Mouse (Mus musculus) retina, adult 2 months (tissue): Measurements from ENCODE around the gene Hexim1.

ENCODE experiments used
- DNase-seq: peaks from one replicate; pipeline ENCODE4 v3.0.0-alpha.2; 2012; ENCODE audit warnings: low read depth, low spot score

The Hexim1 gene

DNA sequence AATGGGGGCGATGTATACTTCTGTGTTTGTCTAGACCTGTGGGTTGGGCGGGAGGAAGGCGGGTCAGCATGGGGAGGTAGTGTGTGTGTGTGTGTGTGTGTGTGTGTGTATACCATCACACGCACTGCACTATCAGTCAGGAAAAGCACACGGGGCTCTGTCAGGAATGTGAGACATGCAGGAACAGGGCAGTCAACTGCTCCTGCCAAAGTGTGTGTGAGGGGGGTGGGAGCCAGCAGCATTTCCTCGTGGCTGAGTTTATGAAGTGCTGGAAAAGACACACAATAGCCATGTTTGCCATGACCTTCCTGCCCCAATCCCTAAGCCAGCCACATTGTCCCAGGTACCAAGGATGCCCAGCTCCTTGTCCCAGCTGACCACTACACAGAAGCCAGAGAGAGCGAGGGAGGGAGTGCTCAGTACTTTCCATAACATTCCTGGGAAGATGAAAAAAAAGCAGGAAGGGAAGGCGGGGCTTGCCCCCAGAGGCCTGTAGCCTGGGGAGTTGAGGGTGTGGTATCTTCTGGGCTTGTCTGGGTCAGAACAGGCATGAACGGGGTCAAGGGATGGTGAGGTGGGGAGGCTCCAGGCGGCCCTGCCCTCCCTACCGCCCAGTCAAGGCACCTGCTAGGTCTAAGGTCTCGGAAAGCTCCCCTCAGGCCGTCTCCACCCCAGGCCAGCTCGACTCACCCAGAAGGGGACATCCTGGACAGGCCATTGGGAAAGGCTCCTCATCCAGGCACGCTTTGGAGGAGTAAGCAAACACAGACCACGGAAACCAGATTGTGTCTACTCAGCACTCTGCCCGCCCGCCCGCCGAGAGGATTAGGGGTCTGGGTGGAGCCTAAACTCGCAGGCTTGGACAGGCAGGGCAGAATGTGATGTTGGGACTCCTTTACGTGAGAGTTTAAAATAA is 18.8 kb upstream of the Hexim1 start:
- DNase-seq = no peak

DNA sequence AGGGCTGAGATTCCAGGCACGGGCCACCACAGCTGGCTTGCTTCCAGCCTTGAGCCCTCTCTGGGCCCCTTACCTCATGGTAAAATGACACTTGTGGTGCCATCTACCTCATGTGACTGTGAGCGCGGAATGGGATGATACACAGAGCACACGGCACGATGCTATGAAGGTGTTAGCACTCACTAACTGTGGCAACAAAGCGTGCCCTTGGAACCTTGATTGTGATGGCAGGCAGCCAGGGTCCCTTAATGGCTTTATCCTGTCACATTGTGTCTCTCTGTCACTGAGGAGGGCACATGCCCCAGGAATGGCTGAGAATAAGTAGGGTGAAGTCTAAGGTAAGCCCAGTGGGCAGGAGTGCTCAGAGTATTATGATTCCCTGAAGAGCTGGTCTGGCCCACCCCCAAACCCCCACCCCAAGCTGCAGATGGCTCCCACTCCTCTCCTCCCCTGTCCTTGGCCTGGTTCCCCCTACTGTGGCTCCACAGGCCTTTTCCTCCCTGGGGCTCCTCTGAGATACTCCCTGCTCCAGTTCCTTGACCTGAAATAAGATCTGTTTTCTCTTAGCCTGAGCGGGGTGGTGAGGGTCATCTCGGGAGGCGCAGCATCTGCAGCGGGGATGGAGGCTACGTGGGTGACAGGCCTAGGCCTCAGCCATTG is 17.4 kb upstream of the Hexim1 start:
- DNase-seq = no peak

DNA sequence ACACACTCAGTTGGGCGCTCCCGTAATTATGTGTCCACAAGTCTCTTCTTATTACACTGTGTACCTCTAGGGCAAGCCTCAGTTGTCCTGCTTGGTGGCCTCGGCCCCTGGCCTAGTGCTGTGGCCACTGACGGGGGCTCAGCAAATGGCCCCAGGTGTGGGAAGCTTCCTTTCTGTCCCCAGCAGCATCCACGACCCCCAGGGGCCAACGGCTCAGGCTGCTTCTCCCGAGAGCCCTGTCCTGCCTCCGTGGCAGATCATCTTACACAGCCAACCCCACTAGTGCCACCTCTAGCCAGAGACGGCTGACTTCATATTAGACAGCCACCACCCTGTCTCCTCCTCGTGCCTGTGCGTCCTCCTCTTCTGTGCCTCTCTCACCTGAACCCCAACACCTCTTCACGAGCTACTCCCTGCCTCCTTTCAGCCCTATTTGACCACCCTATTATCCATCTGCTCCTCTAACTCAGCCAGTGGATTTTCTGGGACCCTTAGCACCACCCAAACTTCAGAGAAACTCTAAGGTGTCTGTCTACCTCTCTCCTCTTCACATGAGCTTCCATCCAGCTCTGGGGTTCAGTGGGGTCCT is 16.6 kb upstream of the Hexim1 start:
- DNase-seq = no peak

DNA sequence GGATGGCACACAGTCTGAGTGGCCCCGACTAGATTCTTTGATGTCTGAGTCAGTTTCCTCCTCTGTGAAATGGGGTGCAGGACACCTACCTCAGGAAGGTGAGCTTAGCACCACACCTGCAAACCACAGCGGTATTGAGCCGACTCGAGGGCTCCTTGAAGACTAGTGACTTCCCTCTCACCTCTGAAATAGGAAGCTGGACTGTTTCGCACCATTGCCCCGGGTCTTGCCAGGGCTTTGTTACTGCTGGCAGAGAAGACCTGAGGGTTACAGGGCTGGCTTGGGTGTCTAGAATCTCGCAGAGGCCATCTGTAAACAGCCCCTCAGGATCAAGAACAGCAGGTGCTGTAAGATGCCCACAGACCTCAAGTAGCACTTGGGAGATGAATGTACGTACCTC is 15.7 kb upstream of the Hexim1 start:
- DNase-seq = no peak

DNA sequence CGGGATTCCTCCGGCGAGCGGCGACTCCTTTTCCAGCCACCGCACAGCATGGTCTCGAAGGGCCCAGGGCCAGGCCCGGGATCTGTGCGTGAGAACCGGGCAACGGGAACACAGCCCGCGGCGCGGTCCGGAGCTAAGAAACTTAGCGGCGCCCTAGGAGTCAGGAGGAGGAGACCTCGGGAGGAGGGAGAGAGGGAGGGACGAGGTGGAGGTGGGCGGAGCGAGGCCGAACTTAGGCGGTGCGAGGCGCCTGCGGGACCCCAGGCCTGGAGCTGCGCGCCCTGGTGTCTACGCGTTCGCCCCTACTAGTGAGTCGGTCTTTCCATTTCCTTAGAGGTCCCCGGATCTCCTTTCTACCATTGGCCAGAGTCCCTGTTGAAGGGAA is 14.6 kb upstream of the Hexim1 start, which contains the start of the genes Plcd3 and Acbd4:
Gene Plcd3, minus strand, starts transcription at position 178 of the 385 bp plus-strand sequence.
Gene Acbd4, plus strand, starts transcription at position 202 of the 385 bp plus-strand sequence.
- DNase-seq = peak; percentile 69

DNA sequence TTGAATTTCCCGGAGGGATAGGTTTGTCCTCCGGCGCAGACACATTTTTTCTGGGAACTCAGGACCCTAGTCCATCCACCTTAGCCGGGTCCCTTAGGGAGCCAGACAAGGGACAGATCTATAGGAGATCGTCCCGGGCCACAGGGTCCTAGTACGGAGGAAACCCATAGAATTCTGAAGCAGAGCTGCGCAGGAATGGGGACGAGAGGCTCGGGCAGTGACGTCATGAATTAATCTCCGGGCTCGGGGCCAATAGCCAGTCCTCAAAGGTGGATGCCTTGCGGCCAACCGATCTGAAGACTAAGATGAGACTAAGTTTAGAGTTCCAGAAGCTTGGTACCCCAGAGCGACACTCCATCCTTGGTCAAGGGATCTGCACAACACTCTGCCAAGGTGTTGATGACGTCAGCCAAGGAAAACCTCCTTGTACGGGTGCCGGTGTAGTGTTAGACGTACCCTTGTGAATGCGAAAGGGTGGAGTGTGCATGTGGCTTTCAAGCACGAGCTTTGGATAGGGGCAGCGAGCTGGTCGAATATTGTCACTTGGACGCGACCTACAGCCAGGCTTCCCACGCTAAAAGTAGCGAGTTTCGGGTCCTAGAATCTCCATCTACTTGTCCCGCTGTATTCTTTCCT is 14.0 kb upstream of the Hexim1 start:
- DNase-seq = peak; percentile 75

DNA sequence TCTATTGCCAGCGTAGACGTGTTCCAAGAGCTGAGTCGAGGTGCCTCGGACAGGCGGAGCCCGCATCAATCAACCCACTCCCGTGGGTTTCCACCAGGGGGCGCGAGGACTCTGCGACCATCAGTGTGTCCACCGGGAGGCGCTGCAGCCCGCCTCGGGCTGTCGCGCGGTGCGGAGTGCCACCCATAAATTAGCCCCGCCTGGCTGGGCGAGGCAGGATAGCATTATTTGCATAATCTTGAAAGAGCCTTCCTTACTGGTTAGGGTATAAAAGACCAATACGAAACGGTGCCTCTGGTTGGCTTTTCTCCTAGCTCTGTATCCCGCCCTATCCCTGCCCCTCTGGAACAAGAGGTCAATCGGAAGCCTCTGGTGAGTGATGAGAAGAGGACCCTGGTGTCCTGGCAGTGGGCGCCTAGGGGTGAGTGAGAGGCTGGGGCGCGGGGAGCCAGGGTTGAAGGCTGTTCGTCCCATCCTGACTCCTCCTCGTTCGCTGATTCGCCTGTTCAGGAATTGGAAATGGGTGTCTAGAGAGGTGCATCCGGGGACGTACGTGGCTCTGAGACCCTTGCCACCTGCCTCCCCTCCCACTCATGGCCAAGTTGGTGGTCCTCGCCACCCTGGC is 13.2 kb upstream of the Hexim1 start:
- peak; percentile 92 for DNase-seq

DNA sequence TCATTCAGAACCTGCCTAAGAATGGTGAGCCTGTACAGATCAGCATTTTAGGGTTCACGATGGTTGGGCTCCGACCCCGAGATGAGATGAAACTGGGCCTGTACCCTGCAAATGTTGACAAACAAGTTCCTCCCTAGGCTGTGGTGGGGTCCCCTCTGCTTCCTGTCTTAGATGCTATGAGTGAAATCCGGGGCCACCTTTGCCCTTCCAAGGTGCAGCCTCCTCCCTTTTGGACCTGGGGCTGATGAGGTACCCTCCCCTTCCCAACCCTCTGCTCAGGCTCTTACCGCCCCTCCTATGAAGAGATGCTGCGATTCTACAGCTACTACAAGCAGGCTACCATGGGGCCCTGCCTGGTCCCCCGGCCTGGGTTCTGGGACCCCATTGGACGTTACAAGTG is 12.4 kb upstream of the Hexim1 start:
- no peak for DNase-seq

DNA sequence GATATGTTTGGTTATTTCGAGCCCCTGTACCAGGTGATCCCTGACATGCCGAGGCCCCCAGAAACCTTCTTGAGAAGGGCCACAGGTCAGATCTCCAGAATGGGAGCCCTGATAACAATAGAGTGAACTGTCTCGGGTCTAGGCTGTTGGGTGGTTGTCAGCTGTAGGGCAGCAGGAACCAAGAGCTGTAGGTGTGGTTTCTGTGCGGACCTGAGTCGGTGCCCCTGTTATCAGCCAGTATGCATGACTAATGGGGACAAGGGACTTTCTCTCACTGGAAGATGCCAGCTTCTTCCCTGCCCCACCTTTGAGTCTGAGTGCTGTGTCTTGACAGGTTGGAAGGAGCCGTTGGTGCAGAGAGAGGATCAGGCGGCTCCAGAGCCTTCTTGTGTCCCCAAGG is 11.6 kb upstream of the Hexim1 start:
- DNase-seq = no peak

DNA sequence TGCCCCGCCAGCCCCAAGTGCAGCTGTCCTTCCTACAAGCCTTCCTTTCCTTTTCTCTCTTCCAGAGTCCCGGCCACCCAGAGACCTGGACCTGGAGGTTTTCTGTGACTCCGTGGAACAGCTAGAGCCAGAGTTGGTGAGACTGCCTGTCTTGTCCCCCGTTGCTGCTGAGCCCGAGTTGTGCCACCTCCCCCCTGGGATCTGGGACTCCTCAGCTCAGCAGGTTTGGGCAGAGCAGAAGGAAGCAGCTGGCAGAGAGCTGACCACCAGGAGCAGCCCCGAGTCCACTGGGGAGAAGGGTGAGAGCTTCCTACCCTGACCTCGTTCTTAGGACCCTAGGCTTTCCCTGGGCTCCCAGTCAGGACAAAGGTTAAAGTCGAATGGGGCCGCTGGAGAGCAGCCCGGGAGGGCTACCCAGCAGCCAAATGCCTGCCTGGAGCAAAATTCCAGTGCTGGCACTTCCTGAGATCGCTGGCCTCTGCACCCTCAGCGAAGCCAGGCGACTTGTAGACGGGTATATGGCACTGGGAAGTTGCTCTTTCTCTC is 10.8 kb upstream of the Hexim1 start:
- DNase-seq = no peak

DNA sequence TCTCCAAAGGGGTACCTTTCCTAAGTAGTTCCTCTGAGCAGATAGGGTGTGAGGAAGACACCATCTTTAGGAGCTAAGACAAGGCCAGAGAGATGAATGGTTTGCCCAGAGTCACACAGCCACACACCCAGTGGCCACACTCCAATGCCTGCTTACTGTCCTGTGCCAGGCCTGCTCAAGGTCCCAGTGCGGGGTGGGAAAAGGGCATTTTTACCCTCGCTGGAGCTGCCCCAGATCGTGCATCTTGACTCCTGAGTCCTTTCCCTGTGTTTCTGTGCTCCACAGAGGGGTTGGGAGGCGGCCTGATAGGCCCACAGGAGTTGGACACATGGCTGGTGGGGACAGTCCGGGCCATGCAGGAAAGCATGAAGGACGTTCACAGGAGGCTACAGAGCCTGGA is 10.2 kb upstream of the Hexim1 start:
- no peak for DNase-seq

DNA sequence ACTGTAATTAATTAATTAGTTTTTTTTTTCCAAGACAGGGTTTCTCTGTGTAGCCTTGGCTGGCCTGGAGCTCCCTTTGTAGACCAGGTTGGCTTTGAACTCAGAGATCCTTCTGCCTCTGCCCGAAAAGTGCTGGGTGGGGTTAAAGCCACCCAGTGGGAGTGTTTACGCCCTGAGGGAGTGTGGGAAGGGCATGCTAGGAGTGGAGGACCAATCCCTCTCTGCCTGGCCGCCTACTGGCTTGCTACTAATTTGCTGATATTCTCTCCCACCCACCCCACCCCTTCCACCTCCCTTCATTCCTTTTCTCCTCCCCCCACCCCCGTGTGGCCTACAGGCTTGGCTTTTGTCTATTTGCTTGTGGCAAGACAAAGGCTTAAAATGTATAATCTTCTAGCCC is 9.6 kb upstream of the Hexim1 start:
- DNase-seq = no peak

DNA sequence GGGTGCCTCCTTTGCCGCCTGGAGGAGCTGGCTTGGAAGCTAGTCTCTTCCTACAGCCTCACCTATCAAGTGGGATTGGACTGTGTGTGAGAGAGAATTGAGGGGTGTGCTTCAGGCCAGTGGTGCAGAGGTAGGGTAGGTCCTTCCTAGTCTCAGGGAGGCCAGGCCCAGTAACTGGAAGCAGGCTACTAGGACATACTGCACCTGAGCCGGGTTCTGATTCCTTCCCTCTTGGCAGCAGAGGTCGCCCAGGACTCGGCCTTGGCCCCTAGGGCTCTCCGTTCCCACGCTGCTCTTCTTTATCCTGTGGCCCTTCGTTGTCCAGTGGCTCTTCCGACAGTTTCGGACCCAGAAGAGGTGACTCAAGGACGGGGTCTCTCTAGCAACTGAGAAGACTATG is 4.7 kb upstream of the Hexim1 start:
- no peak for DNase-seq

DNA sequence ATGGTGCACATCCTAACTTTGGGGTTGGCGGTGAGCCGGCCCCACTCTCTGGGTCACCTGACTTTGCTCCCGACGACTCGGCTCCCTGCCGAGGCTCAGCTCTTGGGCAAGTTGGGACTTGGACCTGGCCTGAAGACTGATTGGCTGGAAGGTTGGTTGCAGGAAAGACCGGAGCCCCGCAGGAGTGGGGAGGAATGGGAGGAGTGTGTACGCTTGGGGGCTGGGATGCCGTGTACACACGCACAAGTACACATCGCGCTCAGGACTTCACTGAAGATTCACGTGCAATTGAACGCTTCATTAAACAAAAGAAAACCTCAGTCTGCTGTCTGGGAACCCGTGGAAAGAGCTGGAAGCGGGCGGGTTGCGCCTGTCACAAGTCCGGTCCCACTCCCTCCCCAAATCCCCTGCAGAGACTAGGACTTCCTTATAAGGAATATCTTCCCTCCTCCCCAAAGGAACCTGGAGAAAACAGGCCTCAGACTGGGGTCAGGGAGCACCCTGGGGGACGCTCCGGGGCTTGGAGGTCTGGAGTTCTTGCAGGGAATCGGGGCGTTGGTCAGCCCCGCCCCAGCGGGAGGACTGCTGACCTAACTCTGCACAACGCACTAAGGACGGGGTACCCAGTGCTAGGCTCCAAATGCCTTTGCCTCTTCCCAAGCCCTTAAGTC is 4.0 kb upstream of the Hexim1 start:
- no peak for DNase-seq

DNA sequence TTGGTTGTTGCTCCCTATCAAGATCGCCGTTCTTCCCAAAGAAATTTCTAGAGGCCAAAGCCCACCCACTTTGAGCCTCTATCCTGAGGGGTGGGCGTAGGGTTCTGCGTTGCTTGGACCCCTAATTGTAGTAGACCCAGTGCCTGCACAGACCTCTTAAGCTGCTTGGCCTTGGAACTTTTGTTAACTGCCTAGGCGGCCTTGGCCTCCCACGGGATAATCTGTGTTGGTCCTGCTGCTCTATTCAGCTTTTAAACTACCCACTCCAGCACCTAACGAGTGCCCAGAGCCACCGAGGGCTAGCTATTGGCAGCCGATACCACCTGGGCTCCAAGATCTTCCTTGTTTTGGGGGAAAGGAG is 3.5 kb upstream of the Hexim1 start:
- no peak for DNase-seq

DNA sequence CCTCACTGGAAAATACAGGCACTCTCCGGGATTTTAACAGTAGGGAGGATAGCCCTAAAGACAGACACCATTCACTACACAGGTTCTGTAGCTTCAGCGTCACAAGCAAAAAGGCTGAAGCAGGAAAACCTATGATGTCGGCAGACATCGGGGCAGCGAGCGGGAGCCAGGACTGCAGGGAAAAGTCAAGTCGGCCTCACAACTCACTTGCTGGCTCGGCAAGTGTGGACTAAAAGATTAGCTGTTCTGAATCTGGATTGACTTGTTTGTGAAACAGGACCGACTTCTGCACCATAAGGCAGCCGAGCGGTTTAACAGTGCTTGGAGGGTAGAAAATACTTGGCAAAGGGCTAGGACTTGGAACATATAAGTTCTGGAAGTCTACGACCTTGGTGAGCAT is 3.0 kb upstream of the Hexim1 start:
- no peak for DNase-seq

DNA sequence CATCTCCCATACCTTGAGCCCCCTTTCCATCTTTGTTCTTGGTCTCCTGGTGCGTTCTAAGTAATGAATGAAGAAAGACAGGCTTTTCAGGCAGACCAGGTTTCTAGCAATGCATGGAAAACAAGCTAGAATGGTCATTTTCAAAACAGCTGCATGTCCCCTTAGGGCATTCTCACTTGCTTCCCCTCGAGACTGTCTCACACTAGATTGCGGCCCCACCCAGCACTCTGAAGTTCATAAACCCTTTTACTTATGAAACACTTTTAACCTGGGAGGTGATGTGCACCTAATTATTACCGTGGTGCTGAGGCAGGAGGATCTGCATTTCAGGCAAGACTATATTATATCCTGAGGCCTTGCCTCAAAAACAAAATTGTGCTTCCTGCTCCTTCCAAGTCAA is 2.3 kb upstream of the Hexim1 start:
- no peak for DNase-seq

DNA sequence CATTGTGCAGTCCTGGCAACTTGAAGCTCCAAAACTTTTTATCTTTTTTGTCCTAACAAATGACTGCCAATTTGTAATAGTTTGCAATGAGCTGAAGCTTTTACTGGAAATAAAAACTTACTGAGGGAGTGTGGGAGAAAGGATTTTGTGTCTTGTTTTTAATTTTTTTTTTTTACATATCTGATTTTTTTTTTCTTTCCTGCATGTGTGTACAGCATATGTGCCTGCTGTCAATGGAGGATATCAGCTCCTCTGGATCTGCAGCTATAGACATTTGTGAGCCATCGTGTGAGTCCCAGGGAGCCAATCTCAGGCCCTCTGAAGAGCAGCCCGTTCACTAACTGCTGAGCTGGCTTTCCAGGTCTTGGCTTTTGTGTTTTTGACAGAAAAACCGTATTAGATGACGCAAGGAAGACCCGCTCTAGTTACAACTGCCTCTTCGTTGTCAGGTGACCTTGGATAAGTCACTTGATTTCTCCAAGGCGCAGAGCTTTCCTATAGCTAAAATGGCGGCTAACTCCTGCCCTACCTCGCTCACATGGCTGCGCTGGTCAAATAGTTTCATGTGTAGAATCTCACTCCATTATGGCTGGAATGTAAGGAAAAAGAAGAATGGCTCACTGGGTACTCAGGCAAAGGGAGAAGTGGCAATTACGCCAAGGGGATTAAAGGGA is 1.6 kb upstream of the Hexim1 start:
- DNase-seq = no peak

DNA sequence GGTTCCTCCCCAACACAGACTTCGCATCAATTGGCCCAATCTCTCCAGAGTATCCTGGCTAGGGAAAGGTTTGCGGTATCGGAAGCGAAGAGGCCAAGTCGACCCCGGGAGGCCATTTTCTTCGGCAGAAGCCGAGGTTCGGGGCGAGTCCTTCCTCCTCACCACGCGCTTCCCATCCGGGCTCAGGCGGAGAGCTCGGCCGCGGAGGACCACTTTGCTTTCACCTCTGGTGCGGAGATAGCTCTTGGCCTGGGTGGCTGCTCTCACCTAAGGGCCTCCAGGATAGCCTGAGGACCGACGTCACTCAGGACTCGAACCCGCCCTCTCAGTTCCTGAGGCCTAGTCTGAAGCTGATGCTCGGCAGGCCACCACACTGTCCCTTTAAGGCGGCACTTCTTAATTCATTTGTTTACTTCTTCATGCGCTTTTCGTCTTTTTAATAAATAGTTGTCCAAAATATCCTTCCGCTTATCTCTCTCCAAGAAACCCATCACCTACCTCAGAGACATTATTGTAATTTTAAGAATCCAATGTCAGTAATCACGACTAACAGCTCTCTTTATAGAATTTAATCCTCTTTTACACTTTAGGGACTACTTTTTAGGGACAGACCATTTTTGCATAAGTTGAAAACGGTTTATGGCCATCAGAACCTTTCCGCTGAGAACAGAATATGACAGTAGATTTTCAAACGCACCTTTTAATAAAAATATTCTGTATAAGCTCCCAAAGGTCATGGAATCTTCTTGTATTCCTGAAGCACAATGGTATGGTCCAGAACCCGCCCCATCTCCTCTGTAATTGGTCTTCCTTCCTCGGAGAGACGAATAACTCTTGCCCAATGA is 646 bp upstream of the Hexim1 start:
- peak; percentile 70 for DNase-seq
